Mouse (Mus musculus): ENCODE measurements around the gene Adcy4.

Adcy4 gene

GRCm38 (mm10) chr14:55719737-55720136 is 64.2 kb downstream of the Adcy4 start:
- DNase-seq (ENCODE audit: low spot score): no peak
